Mouse (Mus musculus) forebrain, embryonic 14.5 days (tissue): ENCODE measurements around the gene Lmntd1. TPM values are rescaled to one million over a fixed set of nuclear protein-coding genes. Genes with fewer than 3 reads are reported as not detected.

Source experiments
- ATAC-seq: fragments of 200-750 bp; cut with Nextera tagmentation; 2 replicates; pipeline ENCODE4 v1.8.0; 2017; ENCODE audit warnings: mild to moderate bottlenecking, moderate library complexity
- DNase-seq: peaks from one replicate; pipeline ENCODE4 v3.0.0-alpha.2; 2015; ENCODE audit warnings: low spot score
- H3K27ac ChIP-seq: fragments of 300-500 bp; sonication (generic); 2 replicates; pipeline ENCODE4 v1.5.1; 2014; ENCODE audit warnings: low read depth, mild to moderate bottlenecking, control low read depth, low read length, moderate library complexity
- H3K27me3 ChIP-seq: fragments of 300-500 bp; sonication (generic); replicated peaks from 2 replicates; pipeline ENCODE4 v1.6.1; 2014; ENCODE audit warnings: low read length, control low read depth, mixed read lengths; ENCODE audit not compliant: control insufficient read depth, insufficient read depth
- H3K36me3 ChIP-seq: fragments of 300-500 bp; sonication (generic); 2 replicates; pipeline ENCODE4 v1.6.1; 2014; ENCODE audit warnings: low read length, control low read depth; ENCODE audit not compliant: control insufficient read depth, insufficient read depth
- H3K4me1 ChIP-seq: fragments of 300-500 bp; sonication (generic); 2 replicates; pipeline ENCODE4 v1.6.1; 2014; ENCODE audit warnings: antibody characterized with exemption, low read length, control low read depth; ENCODE audit not compliant: control insufficient read depth, insufficient read depth
- H3K4me2 ChIP-seq: fragments of 300-500 bp; sonication (generic); 2 replicates; pipeline ENCODE4 v1.6.1; 2014; ENCODE audit warnings: mild to moderate bottlenecking, control low read depth, low read length
- H3K4me3 ChIP-seq: fragments of 300-500 bp; sonication (generic); 2 replicates; pipeline ENCODE4 v1.5.1; 2014; ENCODE audit warnings: low read depth, low read length, control low read depth
- H3K9ac ChIP-seq: fragments of 300-500 bp; sonication (generic); 2 replicates; pipeline ENCODE4 v1.6.1; 2014; ENCODE audit warnings: mild to moderate bottlenecking, low read length, control low read depth, moderate library complexity
- H3K9me3 ChIP-seq: fragments of 300-500 bp; sonication (generic); replicated peaks from 2 replicates; pipeline ENCODE4 v1.6.1; 2016; ENCODE audit warnings: low read length, control low read depth, mixed read lengths; ENCODE audit not compliant: control insufficient read depth
- WGBS: fragments of 180-500 bp; shearing (Covaris S2); extraction: QIAGEN DNeasy Blood & Tissue Kit; methylation state at CpG from one replicate; pipeline ENCODE4 v1.1.7; 2014; 5-methylcytosine and 5-hydroxymethylcytosine counted together
- polyA plus RNA-seq: library from polyadenylated mRNA; unstranded; fragments of >200 nt; fragmentation: Nextera tagmentation; extraction: Ambion mirVana; gene quantifications from 2 replicates; pipeline ENCODE4 v1.2.1, GENCODE M21; 2014

The Lmntd1 gene
- polyA plus RNA-seq, 1 experiment from 2014 or later: 0.93 TPM

DNA sequence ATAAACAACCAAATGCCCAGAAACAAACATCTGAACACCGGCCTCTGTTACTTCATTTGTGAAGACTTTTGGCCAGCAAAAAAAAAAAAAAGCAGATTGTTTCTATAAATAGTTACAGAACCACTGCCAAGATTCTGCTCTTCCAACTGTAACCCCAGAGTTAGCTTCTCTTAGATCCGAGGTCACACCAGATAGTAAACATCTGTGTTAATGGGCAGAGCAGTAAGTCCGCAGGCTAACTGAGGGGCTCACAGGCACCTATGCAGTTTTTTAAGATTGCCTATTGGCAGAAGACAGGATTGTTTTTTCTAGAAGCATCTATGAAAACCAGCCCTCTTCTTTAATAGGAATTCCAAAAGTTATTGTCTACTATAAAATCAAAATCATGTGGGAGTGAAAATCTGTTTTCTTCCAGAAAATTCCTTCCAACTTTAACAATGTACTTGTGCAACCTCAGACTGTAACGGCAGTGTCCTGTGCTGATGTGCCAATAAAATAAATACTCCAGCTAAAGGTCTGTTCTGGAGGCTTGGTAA, 26.9 kb upstream of the Lmntd1 start:
- H3K27me3 ChIP-seq: no peaks in the 10 kb centered on the region
- no peaks in the 10 kb centered on the region for H3K36me3 ChIP-seq
- H3K9me3 ChIP-seq: 0 out of 2 replicates have a peak, but pooled peaks cover 4% of the 10 kb centered on the region
- no peak overlapping the region for H3K9ac ChIP-seq
- WGBS: 90% methylated on average over 4 of the region's 4 CpGs
- no peak overlapping the region for H3K4me2 ChIP-seq
- DNase-seq (no peak), ATAC-seq (no peak)
- H3K27ac ChIP-seq: no peak overlapping the region
- no peaks in the 10 kb centered on the region for H3K4me1 ChIP-seq
- no peak overlapping the region for H3K4me3 ChIP-seq

GRCm38 (mm10) chr6:145638248-145638647, 24.1 kb upstream of the Lmntd1 start:
- Histone ChIP-seq H3K4me2 (no peak overlapping the region), H3K27ac (no peak overlapping the region), H3K9ac (no peak overlapping the region), H3K4me1 (no peaks in the 10 kb centered on the region), H3K9me3 (0 out of 2 replicates have a peak, but pooled peaks cover 4% of the 10 kb centered on the region), H3K4me3 (no peak overlapping the region), H3K27me3 (no peaks in the 10 kb centered on the region), H3K36me3 (no peaks in the 10 kb centered on the region)
- ATAC-seq (no peak), DNase-seq (no peak)
- 87% methylated on average over 6 of the region's 6 CpGs for WGBS

DNA sequence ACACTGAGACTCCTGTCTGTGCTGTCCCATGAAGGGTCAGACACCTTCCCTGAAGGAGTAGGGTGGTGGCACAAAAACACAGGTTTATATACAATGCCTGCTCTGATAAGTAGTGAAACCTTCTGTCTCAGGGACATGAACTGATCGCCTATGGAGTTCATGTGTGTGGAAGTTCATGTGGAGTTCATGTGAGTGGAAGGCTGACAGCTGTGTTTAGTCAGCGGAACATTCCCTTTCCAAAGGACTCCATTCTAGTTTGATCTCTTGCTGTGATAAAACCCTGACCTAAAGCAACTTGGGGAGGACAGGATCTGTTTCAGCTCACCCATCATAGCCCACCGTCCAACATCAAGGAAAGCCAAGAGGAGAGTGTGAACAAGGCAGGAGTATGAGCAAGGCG, 22.6 kb upstream of the Lmntd1 start:
- Histone ChIP-seq H3K4me2 (no peak overlapping the region), H3K4me1 (no peaks in the 10 kb centered on the region), H3K9me3 (0 out of 2 replicates have a peak, but pooled peaks cover 4% of the 10 kb centered on the region), H3K4me3 (no peak overlapping the region), H3K36me3 (no peaks in the 10 kb centered on the region), H3K27ac (no peak overlapping the region), H3K27me3 (no peaks in the 10 kb centered on the region), H3K9ac (no peak overlapping the region)
- ATAC-seq (no peak), DNase-seq (no peak)
- WGBS: 90% methylated on average over 4 of the region's 4 CpGs

- WGBS: 81% methylated on average over 2 of the region's 2 CpGs
- H3K9me3 ChIP-seq: no peaks in the 10 kb centered on the region
These were observed 20.3 kb upstream of the Lmntd1 start for GRCm38 (mm10) chr6:145634454-145634853.

DNA sequence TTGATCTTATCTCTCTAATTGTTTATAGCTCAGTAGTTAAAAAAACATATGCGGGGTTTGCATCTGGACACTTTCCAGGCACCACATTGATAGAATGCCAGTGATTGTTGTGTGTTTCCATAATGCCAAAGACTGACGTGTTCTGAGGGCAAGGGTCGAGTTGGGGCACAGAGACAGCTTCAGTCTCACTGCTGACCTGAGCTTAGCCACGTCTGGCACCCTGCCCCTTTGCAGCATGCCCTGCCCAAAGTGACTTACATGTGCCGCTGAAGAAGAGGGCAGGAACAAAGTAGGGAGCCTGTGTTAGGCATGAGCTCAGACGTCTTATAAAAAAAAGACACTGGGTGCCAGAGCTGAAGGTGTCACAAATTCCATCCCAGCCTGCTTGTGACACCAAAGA, 16.1 kb upstream of the Lmntd1 start:
- Histone ChIP-seq H3K4me3 (no peak overlapping the region), H3K27me3 (no peaks in the 10 kb centered on the region)
- ATAC-seq: no peak

More at GRCm38 (mm10) chr6:145634454-145634853, 20.3 kb upstream of the Lmntd1 start:
- no peak overlapping the region for H3K4me3 ChIP-seq
- H3K27ac ChIP-seq: no peak overlapping the region
- DNase-seq (no peak), ATAC-seq (no peak)
- no peaks in the 10 kb centered on the region for H3K4me1 ChIP-seq
- no peaks in the 10 kb centered on the region for H3K36me3 ChIP-seq
- no peak overlapping the region for H3K9ac ChIP-seq
- H3K27me3 ChIP-seq: no peaks in the 10 kb centered on the region
- H3K4me2 ChIP-seq: no peak overlapping the region

DNA sequence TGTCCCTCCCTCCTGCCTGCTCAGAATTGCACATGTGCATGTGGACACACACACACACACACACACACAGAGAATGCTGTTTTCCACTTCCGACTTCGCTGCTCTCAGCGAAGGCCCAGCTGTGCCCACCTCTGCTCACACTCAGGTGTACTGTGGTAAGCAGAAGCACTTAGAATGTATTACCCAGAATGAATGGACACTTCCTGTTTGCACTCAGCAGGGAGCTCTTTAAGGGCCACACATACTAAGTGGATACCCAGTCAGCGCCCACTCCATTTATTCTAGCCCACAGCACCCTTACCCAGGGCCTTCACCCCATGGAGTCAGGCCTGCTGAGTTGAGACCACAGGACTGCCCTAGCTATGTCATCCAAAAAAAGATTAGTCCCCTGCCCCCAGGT, 9.0 kb upstream of the Lmntd1 start:
- no peaks in the 10 kb centered on the region for H3K27me3 ChIP-seq
- no peak overlapping the region for H3K9ac ChIP-seq
- no peaks in the 10 kb centered on the region for H3K4me1 ChIP-seq
- H3K4me3 ChIP-seq: no peak overlapping the region
- no peak for DNase-seq
- no peaks in the 10 kb centered on the region for H3K9me3 ChIP-seq
- no peak overlapping the region for H3K4me2 ChIP-seq
- ATAC-seq: no peak
- no peak overlapping the region for H3K27ac ChIP-seq
- no peaks in the 10 kb centered on the region for H3K36me3 ChIP-seq
- WGBS: 86% methylated on average over 4 of the region's 4 CpGs

More for the DNA sequence above, 16.1 kb upstream of the Lmntd1 start:
- H3K4me1 ChIP-seq: no peaks in the 10 kb centered on the region
- no peak overlapping the region for H3K9ac ChIP-seq
- 56% methylated on average over 6 of the region's 6 CpGs for WGBS
- no peak overlapping the region for H3K4me2 ChIP-seq
- no peak for DNase-seq
- no peaks in the 10 kb centered on the region for H3K36me3 ChIP-seq
- no peaks in the 10 kb centered on the region for H3K9me3 ChIP-seq
- H3K27ac ChIP-seq: no peak overlapping the region

- Histone ChIP-seq H3K27me3 (no peaks in the 10 kb centered on the region), H3K9me3 (no peaks in the 10 kb centered on the region), H3K27ac (no peak overlapping the region), H3K4me3 (no peak overlapping the region), H3K9ac (no peak overlapping the region), H3K4me1 (no peaks in the 10 kb centered on the region), H3K36me3 (no peaks in the 10 kb centered on the region), H3K4me2 (no peak overlapping the region)
- no peak for ATAC-seq
- 90% methylated on average over 5 of the region's 5 CpGs for WGBS
- no peak for DNase-seq
These were observed 2.5 kb upstream of the Lmntd1 start for GRCm38 (mm10) chr6:145616402-145617229.

- Histone ChIP-seq H3K27me3 (no peaks in the 10 kb centered on the region), H3K4me3 (no peak within 1 kb of the TSS), H3K27ac (no peak within 1 kb of the TSS), H3K9me3 (no peaks in the 10 kb centered on the region), H3K36me3 (no peaks in the 10 kb centered on the region), H3K9ac (no peak within 1 kb of the TSS), H3K4me1 (no peaks in the 10 kb centered on the region), H3K4me2 (no peak within 1 kb of the TSS)
- 95% methylated on average over 31 of the region's 31 CpGs for WGBS
- no peak for DNase-seq
- no peak for ATAC-seq
These were observed 1.6 kb upstream of the Lmntd1 start, which contains the start of gene Tuba3b for GRCm38 (mm10) chr6:145615666-145616210. Tuba3b (plus strand) TSS chr6:145615757.

DNA sequence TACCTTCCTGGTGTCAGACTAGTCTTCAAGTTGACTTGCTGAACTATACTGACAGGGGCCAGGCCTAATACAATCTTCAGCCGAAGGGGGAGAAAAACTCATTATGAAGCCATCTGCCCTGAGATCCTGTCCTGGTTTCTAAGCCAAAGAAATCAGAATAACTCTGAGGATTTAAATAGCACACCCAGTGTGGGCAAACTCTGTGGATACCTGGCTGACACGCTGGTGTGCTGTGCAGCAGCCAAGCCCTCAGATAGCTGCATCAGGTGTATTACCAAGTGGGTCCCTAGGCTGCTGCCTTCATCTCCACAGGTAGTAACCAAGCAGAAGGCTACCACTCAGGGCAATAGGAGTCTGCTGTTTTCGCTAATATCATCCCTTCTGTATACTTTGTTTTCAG, 1.5 kb downstream of the Lmntd1 start:
- no peak for DNase-seq
- H3K27me3 ChIP-seq: no peaks in the 10 kb centered on the region
- no peak overlapping the region for H3K4me2 ChIP-seq
- H3K9me3 ChIP-seq: no peaks in the 10 kb centered on the region
- no peaks in the 10 kb centered on the region for H3K36me3 ChIP-seq
- no peak overlapping the region for H3K27ac ChIP-seq
- H3K9ac ChIP-seq: no peak overlapping the region
- no peak overlapping the region for H3K4me3 ChIP-seq
- ATAC-seq: no peak
- WGBS: 80% methylated on average over 3 of the region's 3 CpGs
- H3K4me1 ChIP-seq: no peaks in the 10 kb centered on the region
